Mouse (Mus musculus) brain, embryonic 14.5 days (tissue): ENCODE data around the gene Plekha7. TPM values are rescaled to one million over a fixed set of nuclear protein-coding genes. Genes with fewer than 3 reads are reported as not detected.
A peak's percentile ranks its signal among the peaks of the same experiment; 100 is the strongest.

ENCODE experiments used
- DNase-seq: peaks from one replicate; pipeline ENCODE4 v3.0.0-alpha.2; 2011; ENCODE audit warnings: low read depth
- CTCF ChIP-seq: fragments of 200-500 bp; IDR thresholded peaks from 2 replicates; pipeline ENCODE4 v1.5.1; 2012; ENCODE audit warnings: inconsistent platforms, mild to moderate bottlenecking, moderate library complexity, borderline replicate concordance; ENCODE audit not compliant: insufficient read depth, insufficient read length; ENCODE audit errors: extremely low read depth
- POLR2A ChIP-seq: fragments of 200-500 bp; IDR thresholded peaks from 2 replicates; pipeline ENCODE4 v1.6.1; 2012; ENCODE audit warnings: mild to moderate bottlenecking, inconsistent platforms, borderline replicate concordance; ENCODE audit not compliant: poor library complexity, insufficient read depth, insufficient read length, severe bottlenecking; ENCODE audit errors: extremely low read depth
- polyA plus RNA-seq: library from polyadenylated mRNA; depleted of rRNA; stranded (reverse); fragments of >200 nt; gene quantifications from 2 replicates; pipeline ENCODE4 v1.2.3, GENCODE M21; 2012

Plekha7 gene
- polyA plus RNA-seq, 1 experiment: 13.5 TPM

DNA sequence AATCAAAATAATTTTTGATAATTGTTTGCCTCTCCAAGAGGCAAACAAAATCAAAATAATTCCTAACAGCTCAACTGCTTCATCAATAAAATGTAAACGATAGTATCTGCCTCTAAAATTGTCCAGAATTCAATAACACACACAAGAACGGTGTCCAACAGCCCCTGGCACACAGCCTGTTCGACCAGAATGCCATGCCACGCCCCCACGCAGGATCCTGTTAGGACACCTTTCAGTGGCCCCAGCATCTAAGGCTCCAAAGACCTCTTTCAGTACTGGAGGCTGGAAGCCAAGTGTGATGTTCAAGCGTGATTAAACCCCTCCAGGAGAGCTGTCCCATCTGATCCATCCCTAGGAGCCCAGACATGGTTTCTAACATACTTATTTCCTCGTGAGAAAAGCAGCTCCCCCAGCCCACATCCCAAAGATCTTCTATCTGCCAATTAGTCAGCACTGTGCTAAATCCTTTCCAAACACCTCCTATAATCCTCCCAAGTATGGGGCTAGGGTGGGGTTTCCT, 73.8 kb downstream of the Plekha7 start:
- no peak for TF ChIP-seq CTCF
- TF ChIP-seq POLR2A: no peak
- DNase-seq: peak; percentile 56

GRCm38 (mm10) chr7:116230811-116231609, 77.2 kb downstream of the Plekha7 start:
- no peak for TF ChIP-seq CTCF
- no peak for TF ChIP-seq POLR2A
- DNase-seq: no peak

- no peak for TF ChIP-seq POLR2A
- TF ChIP-seq CTCF: no peak
- DNase-seq: peak; percentile 58
Measured at GRCm38 (mm10) chr7:116226877-116227282, 81.3 kb downstream of the Plekha7 start.

GRCm38 (mm10) chr7:116226316-116226715, 81.9 kb downstream of the Plekha7 start:
- DNase-seq: no peak
- TF ChIP-seq POLR2A (no peak), CTCF (no peak)

- no peak for DNase-seq
- no peak for TF ChIP-seq POLR2A
- no peak for TF ChIP-seq CTCF
Measured at GRCm38 (mm10) chr7:116224543-116224942, 83.6 kb downstream of the Plekha7 start.

- DNase-seq: no peak
- TF ChIP-seq CTCF: no peak
- TF ChIP-seq POLR2A: no peak
Measured at GRCm38 (mm10) chr7:116223010-116223783, 85.0 kb downstream of the Plekha7 start.

DNA sequence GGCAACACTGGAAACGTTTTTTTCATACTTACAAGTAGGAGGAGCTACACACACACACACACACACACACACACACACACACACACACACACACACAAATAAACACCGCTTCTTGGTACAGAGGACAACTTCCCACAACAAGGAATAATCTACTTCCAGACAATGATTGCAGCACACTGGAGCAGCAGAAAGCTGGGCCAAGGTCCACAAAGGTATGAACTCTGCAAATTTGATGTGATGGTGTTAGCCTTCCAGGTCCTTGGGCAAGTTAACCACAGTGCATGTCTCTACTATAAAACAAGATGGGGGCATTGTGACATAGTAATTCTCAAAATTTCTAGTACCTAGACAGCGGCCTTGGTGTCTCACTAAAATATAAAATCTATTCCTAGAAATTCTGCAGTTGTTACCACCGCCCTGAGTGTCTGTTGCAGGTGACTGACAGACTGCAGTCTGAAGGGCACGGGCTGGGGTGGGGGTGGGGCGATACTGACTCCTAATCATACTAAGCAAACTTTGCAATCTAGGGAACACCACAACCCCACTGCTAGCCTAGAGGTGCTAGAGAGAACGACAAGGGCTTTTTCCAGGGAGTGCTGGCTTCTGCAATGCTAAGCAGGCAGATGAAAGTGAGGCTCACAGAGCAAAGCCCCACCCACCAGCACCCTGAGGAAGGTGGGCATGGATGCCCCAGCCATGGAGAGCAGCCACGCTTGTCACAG, 85.7 kb downstream of the Plekha7 start:
- TF ChIP-seq CTCF (no peak), POLR2A (no peak)
- no peak for DNase-seq

GRCm38 (mm10) chr7:116221883-116222282, 86.3 kb downstream of the Plekha7 start:
- peak; percentile 45 for DNase-seq
- no peak for TF ChIP-seq POLR2A
- TF ChIP-seq CTCF: no peak

- no peak for DNase-seq
- TF ChIP-seq CTCF (no peak), POLR2A (no peak)
Measured at GRCm38 (mm10) chr7:116220103-116220707, 88.0 kb downstream of the Plekha7 start.

GRCm38 (mm10) chr7:116217747-116218146, 90.4 kb downstream of the Plekha7 start:
- TF ChIP-seq POLR2A (no peak), CTCF (no peak)
- DNase-seq: no peak
